Mouse (Mus musculus): ENCODE results near the gene Maml3.

- TF ChIP-seq POLR2A (IDR thresholded peaks at IDR 0.05; ENCODE audit: borderline replicate concordance, extremely low read depth, insufficient read depth, insufficient read length, poor library complexity, severe bottlenecking) (no peak), CTCF (IDR thresholded peaks at IDR 0.05; ENCODE audit: borderline replicate concordance, extremely low read depth, insufficient read depth, insufficient read length) (no peak)
Measured at GRCm38 (mm10) chr3:51844255-51844654, 260.6 kb downstream of the Maml3 start.

All from brain, embryonic 14.5 days (tissue).